Comparison of ENCODE assay signal across 17 mouse cellular contexts in the genomic region with DNA sequence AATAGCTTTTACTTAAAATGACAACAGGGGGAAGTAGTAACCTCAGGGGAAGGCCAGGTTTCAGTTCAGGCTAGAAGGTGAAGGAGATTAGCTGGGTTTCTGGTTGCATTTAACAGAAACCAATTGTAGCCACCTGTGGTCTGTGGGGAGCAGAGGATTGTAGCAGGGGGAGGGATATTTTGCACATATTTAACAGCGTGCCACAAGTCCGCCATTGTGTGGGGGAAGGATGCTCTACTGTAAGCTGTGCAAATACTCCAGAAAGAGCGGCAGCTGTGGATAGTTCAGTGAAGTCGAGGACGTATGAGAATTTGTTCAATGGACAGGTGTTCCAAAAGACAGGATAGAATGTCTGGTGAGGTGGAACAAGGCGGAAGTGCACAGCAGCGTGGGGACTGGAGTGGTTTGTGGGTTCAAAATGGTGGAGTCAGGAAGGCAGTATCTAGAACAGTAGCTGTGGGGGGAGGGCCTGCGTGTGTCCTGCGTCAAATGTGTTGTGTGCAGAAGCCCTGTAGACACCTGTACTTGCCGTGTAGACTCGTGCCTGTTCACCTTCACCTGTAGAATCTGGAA. TPM values are rescaled to one million over a fixed set of nuclear protein-coding genes. Genes with fewer than 3 reads are reported as not detected.
A peak's percentile ranks its signal among the peaks of the same experiment; 100 is the strongest.
DNase-seq lines count a peak whose midpoint lies in the region; ATAC-seq and TF ChIP-seq lines count a peak whose summit lies in the region.
"Had no signal": no experiment of that assay in that cellular context is flagged by ENCODE, and none has a peak within 500 bp of the region (broad histone marks: within the 10 kb centered on the region; RNA-seq: fewer than 3 reads in every experiment).

No protein-coding gene starts in this region.

- no peak overlapping the region for H3K27ac ChIP-seq in embryonic facial prominence, embryonic 14.5 days (replicated peaks; ENCODE audit: low read depth, low read length)
- peak overlapping the region; percentile 65 for H3K27ac ChIP-seq in small intestine, adult 2 months (ENCODE audit: insufficient read depth, low read depth, low read length)
- no peak overlapping the region for H3K27ac ChIP-seq in midbrain, embryonic 11.5 days (ENCODE audit: low read depth, low read length)
- H3K27ac ChIP-seq: lung, embryonic 15.5 days; midbrain, embryonic 13.5 days; neural tube, embryonic 12.5 days; stomach, embryonic 15.5 days had no signal

- no peak overlapping the region for H3K9ac ChIP-seq in embryonic facial prominence, embryonic 14.5 days (ENCODE audit: low read depth, low read length)
- no peak overlapping the region for H3K9ac ChIP-seq in midbrain, embryonic 11.5 days (ENCODE audit: low read length)
- H3K9ac ChIP-seq: lung, embryonic 15.5 days; midbrain, embryonic 13.5 days; neural tube, embryonic 12.5 days; stomach, embryonic 15.5 days had no signal

- no peaks in the 10 kb centered on the region for H3K27me3 ChIP-seq in embryonic facial prominence, embryonic 14.5 days (replicated peaks; ENCODE audit: control insufficient read depth, insufficient read depth, low read length)
- no peaks in the 10 kb centered on the region for H3K27me3 ChIP-seq in small intestine, adult 2 months (ENCODE audit: control insufficient read depth, insufficient read depth, low read length)
- no peaks in the 10 kb centered on the region for H3K27me3 ChIP-seq in midbrain, embryonic 11.5 days (ENCODE audit: control insufficient read depth, insufficient read depth, low read length)
- H3K27me3 ChIP-seq: lung, embryonic 15.5 days; midbrain, embryonic 13.5 days; neural tube, embryonic 12.5 days; stomach, embryonic 15.5 days had no signal

- no peaks in the 10 kb centered on the region for H3K9me3 ChIP-seq in embryonic facial prominence, embryonic 14.5 days (ENCODE audit: control insufficient read depth, low read length)
- no peaks in the 10 kb centered on the region for H3K9me3 ChIP-seq in midbrain, embryonic 11.5 days (ENCODE audit: control insufficient read depth, low read length)
- H3K9me3 ChIP-seq: lung, embryonic 15.5 days; midbrain, embryonic 13.5 days; neural tube, embryonic 12.5 days; stomach, embryonic 15.5 days had no signal

- TF ChIP-seq POLR2A in small intestine, adult 2 months (IDR thresholded peaks at IDR 0.05; ENCODE audit: low read depth, low read length): no peak

- DNase-seq in CD4-positive, CD25-positive, alpha-beta regulatory T cell, adult 2 months (ENCODE audit: low read depth, low spot score): peak; percentile 39
- DNase-seq in embryonic facial prominence, embryonic 14.5 days (ENCODE audit: low spot score): no peak
- DNase-seq in thymus, postnatal 10 days (ENCODE audit: low spot score in 2 of 2): peak; percentile 41 to 42
- DNase-seq in cerebellum, adult 9-10 months: no peak
- no peak for DNase-seq in midbrain, embryonic 11.5 days (ENCODE audit: low spot score, missing footprints)
- DNase-seq in testis, postnatal 14 days (ENCODE audit: low spot score): no peak
- DNase-seq: heart, adult 18-20 months; heart, postnatal 14 days; kidney, postnatal 10 days had no signal

- WGBS in embryonic facial prominence, embryonic 14.5 days: 65% methylated on average over 11 of the region's 11 CpGs
- 75% methylated on average over 11 of the region's 11 CpGs for WGBS in small intestine, adult 2 months
- WGBS in midbrain, embryonic 11.5 days: 87% methylated on average over 11 of the region's 11 CpGs

- no peak for TF ChIP-seq CTCF in small intestine, adult 2 months (IDR thresholded peaks at IDR 0.05; ENCODE audit: extremely low read depth, insufficient read length, insufficient replicate concordance, low read depth, low read length)

- H3K4me1 ChIP-seq in embryonic facial prominence, embryonic 14.5 days (ENCODE audit: control insufficient read depth, insufficient read depth, low read length): peaks cover 11% of the 10 kb centered on the region
- peaks cover 20% of the 10 kb centered on the region; the same call in 1 of the 2 replicates for H3K4me1 ChIP-seq in small intestine, adult 2 months (ENCODE audit: control insufficient read depth, insufficient read depth, insufficient read length, low read length)
- H3K4me1 ChIP-seq in midbrain, embryonic 11.5 days (ENCODE audit: control insufficient read depth, insufficient read depth, low read length): no peaks in the 10 kb centered on the region
- H3K4me1 ChIP-seq: neural tube, embryonic 12.5 days had no signal

- no peak overlapping the region for H3K4me3 ChIP-seq in embryonic facial prominence, embryonic 14.5 days (ENCODE audit: low read depth, low read length)
- H3K4me3 ChIP-seq in small intestine, adult 2 months (ENCODE audit: low read depth, low read length): no peak overlapping the region
- no peak overlapping the region for H3K4me3 ChIP-seq in midbrain, embryonic 11.5 days (ENCODE audit: low read depth, low read length)
- H3K4me3 ChIP-seq: lung, embryonic 15.5 days; midbrain, embryonic 13.5 days; neural tube, embryonic 12.5 days; stomach, embryonic 15.5 days had no signal

- no peaks in the 10 kb centered on the region for H3K36me3 ChIP-seq in embryonic facial prominence, embryonic 14.5 days (ENCODE audit: control insufficient read depth, insufficient read depth, low read length)
- H3K36me3 ChIP-seq in small intestine, adult 2 months (ENCODE audit: control insufficient read depth, insufficient read depth, low read length): no peaks in the 10 kb centered on the region
- H3K36me3 ChIP-seq in midbrain, embryonic 11.5 days (ENCODE audit: control insufficient read depth, insufficient read depth, low read length): no peaks in the 10 kb centered on the region
- H3K36me3 ChIP-seq: lung, embryonic 15.5 days; midbrain, embryonic 13.5 days; neural tube, embryonic 12.5 days; stomach, embryonic 15.5 days had no signal

- no peak overlapping the region for H3K4me2 ChIP-seq in embryonic facial prominence, embryonic 14.5 days (ENCODE audit: low read depth, low read length)
- no peak overlapping the region for H3K4me2 ChIP-seq in midbrain, embryonic 11.5 days
- H3K4me2 ChIP-seq: lung, embryonic 15.5 days; midbrain, embryonic 13.5 days; neural tube, embryonic 12.5 days; stomach, embryonic 15.5 days had no signal

- ATAC-seq in CD4-positive, CD25-positive, alpha-beta regulatory T cell, adult 4 months: no peak
- 0 out of 2 replicates have a peak, but pooled peaks have one; percentile 22 for ATAC-seq in embryonic facial prominence, embryonic 14.5 days (ENCODE audit: low read depth)
- no peak for ATAC-seq in midbrain, embryonic 11.5 days (ENCODE audit: low FRiP score)
- ATAC-seq: activated CD4-positive, CD25-positive, alpha-beta regulatory T cell, adult 4 months; inflammation-experienced regulatory T-cells, adult 6 months; midbrain, embryonic 13.5 days had no signal

RNA-seq across cellular contexts. Expression of a gene that starts 28.4 kb away (rescaled TPM):
- 10 to 100 TPM in 1 of 2 experiments, 1 to 10 TPM in 1; 9.3 to 14.5 TPM for polyA plus RNA-seq in CD4-positive, CD25-positive, alpha-beta regulatory T cell, adult 4 months (2017; shearing (Covaris generic))
- polyA plus RNA-seq in embryonic facial prominence, embryonic 14.5 days (2014; fragmentation: Nextera tagmentation; extraction: Ambion mirVana): 14.1 and 15.6 TPM in 2 replicates
- polyA plus RNA-seq in small intestine, adult 2 months (2012; rRNA removed): 5.8 and 21.8 TPM in 2 replicates
- 13.2 and 14.7 TPM in 2 replicates for polyA plus RNA-seq in midbrain, embryonic 11.5 days (2014; fragmentation: Nextera tagmentation; extraction: Ambion mirVana)

Comparison
In these comparisons a context has a peak if more than half of its experiments do, and no peak if none do; other contexts are left out.
1. DNase-seq: peak in CD4-positive, CD25-positive, alpha-beta regulatory T cell, adult 2 months (single experiment) and thymus, postnatal 10 days (2 of 2); none in embryonic facial prominence, embryonic 14.5 days (single experiment), cerebellum, adult 9-10 months (single experiment), midbrain, embryonic 11.5 days (single experiment) and testis, postnatal 14 days (single experiment).